In the genomic region with DNA sequence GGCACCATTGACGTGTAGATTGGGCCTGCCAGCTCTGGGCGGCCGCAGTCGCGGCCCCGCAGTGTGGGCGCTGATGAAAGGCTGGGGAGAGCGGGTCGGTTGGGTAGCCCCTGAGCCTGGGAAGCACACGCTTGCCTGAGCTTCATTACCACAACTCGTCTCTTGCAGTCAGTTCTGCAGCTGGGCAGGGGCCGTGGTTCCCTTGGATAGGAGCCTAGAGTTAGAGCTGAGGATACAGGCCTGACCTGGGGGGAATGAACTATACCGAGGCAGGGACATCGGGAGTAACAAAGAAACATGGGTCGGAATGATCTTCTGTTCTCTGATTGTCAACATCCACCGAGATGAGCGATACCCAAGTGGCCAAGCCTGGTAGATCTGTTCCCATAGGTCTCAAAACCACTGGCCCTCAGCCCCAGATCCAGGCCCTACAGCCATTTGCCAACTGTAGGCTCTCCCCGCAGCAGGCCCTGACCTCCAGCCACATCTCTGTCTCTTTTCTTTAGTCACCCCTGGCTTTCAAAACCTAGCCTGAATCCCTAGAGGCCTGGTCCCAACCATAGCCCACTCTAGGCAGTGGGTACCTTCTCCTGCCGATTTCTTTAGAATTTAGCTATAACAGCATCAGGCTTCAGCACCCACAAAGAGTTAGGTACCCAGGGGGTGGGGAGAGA, we compare ENCODE assay signal across 10 mouse cellular contexts. TPM values are rescaled to one million over a fixed set of nuclear protein-coding genes. Genes with fewer than 3 reads are reported as not detected.
DNase-seq lines count a peak whose midpoint lies in the region; ATAC-seq and TF ChIP-seq lines count a peak whose summit lies in the region.
"Had no signal": no experiment of that assay in that cellular context is flagged by ENCODE, and none has a peak within 500 bp of the region (broad histone marks: within the 10 kb centered on the region; RNA-seq: fewer than 3 reads in every experiment).

No protein-coding gene starts in this region.

- no peak for DNase-seq in kidney, postnatal 0 days (ENCODE audit: low spot score)
- DNase-seq in kidney, postnatal 25 days = no peak
- no peak for DNase-seq in hindbrain, embryonic 14.5 days (ENCODE audit: low spot score)
- no peak for DNase-seq in neural tube, embryonic 11.5 days (ENCODE audit: low spot score)
- no peak for DNase-seq in frontal cortex, postnatal 25 days (ENCODE audit: low spot score in 2 of 2)
- DNase-seq in yolk sac, embryonic 10.5 days (ENCODE audit: low spot score) = no peak
- DNase-seq: B cell, adult 2 months; lung, adult 2 months had no signal

- no peaks in the 10 kb centered on the region for H3K9me3 ChIP-seq in forebrain, embryonic 12.5 days
- no peaks in the 10 kb centered on the region for H3K9me3 ChIP-seq in forebrain, embryonic 16.5 days (ENCODE audit: control insufficient read depth, low read length)
- H3K9me3 ChIP-seq in kidney, postnatal 0 days (replicated peaks; ENCODE audit: low read length) = no peaks in the 10 kb centered on the region
- no peaks in the 10 kb centered on the region for H3K9me3 ChIP-seq in hindbrain, embryonic 14.5 days (ENCODE audit: control insufficient read depth, low read length)
- no peaks in the 10 kb centered on the region for H3K9me3 ChIP-seq in neural tube, embryonic 11.5 days (ENCODE audit: control insufficient read depth, low read length)

- no peak overlapping the region for H3K9ac ChIP-seq in forebrain, embryonic 12.5 days
- H3K9ac ChIP-seq in forebrain, embryonic 16.5 days (replicated peaks; ENCODE audit: low read depth, low read length) = no peak overlapping the region
- H3K9ac ChIP-seq in kidney, postnatal 0 days (ENCODE audit: low read depth, low read length) = peak overlapping the region; percentile 43
- H3K9ac ChIP-seq in hindbrain, embryonic 14.5 days = no peak overlapping the region
- no peak overlapping the region for H3K9ac ChIP-seq in neural tube, embryonic 11.5 days (ENCODE audit: low read length)

- H3K27ac ChIP-seq in forebrain, embryonic 12.5 days = no peak overlapping the region
- H3K27ac ChIP-seq in forebrain, embryonic 16.5 days (ENCODE audit: low read length) = no peak overlapping the region
- peak overlapping the region; percentile 67 for H3K27ac ChIP-seq in kidney, postnatal 0 days
- H3K27ac ChIP-seq in hindbrain, embryonic 14.5 days = no peak overlapping the region
- no peak overlapping the region for H3K27ac ChIP-seq in neural tube, embryonic 11.5 days (ENCODE audit: low read depth, low read length)

- no peak for ATAC-seq in forebrain, embryonic 12.5 days (ENCODE audit: low FRiP score)
- no peak for ATAC-seq in forebrain, embryonic 16.5 days
- no peak for ATAC-seq in kidney, postnatal 0 days (replicated peaks; ENCODE audit: low FRiP score, low read depth)
- no peak for ATAC-seq in hindbrain, embryonic 14.5 days (ENCODE audit: low FRiP score)
- ATAC-seq in neural tube, embryonic 11.5 days (ENCODE audit: insufficient read depth, low FRiP score, low TSS enrichment) = no peak

- H3K27me3 ChIP-seq in forebrain, embryonic 12.5 days = peaks cover 100% of the 10 kb centered on the region
- peaks cover 81% of the 10 kb centered on the region for H3K27me3 ChIP-seq in forebrain, embryonic 16.5 days (replicated peaks; ENCODE audit: control insufficient read depth, insufficient read depth, low read length)
- peaks cover 84% of the 10 kb centered on the region for H3K27me3 ChIP-seq in kidney, postnatal 0 days (ENCODE audit: insufficient read depth, low read length)
- peaks cover 89% of the 10 kb centered on the region for H3K27me3 ChIP-seq in hindbrain, embryonic 14.5 days (ENCODE audit: control insufficient read depth, insufficient read depth, low read length)
- peaks cover 96% of the 10 kb centered on the region for H3K27me3 ChIP-seq in neural tube, embryonic 11.5 days (ENCODE audit: control insufficient read depth, insufficient read depth, low read length)

- H3K4me1 ChIP-seq in forebrain, embryonic 12.5 days = peaks cover 18% of the 10 kb centered on the region
- peaks cover 29% of the 10 kb centered on the region for H3K4me1 ChIP-seq in forebrain, embryonic 16.5 days (replicated peaks; ENCODE audit: control insufficient read depth, insufficient read depth, low read length)
- peaks cover 6% of the 10 kb centered on the region for H3K4me1 ChIP-seq in kidney, postnatal 0 days (replicated peaks; ENCODE audit: insufficient read depth, low read length)
- no peaks in the 10 kb centered on the region; the same call in 1 of the 2 replicates for H3K4me1 ChIP-seq in hindbrain, embryonic 14.5 days (replicated peaks; ENCODE audit: control insufficient read depth, insufficient read depth, low read length)
- H3K4me1 ChIP-seq in neural tube, embryonic 11.5 days (ENCODE audit: control insufficient read depth, insufficient read depth, low read length) = peaks cover 6% of the 10 kb centered on the region; the same call in 1 of the 2 replicates

- no peak for TF ChIP-seq CTCF in kidney, postnatal 0 days (IDR thresholded peaks at IDR 0.05; ENCODE audit: low read depth)

- WGBS in forebrain, embryonic 12.5 days = 3% methylated on average over 19 of the region's 19 CpGs
- 9% methylated on average over 19 of the region's 19 CpGs for WGBS in forebrain, embryonic 16.5 days
- WGBS in kidney, postnatal 0 days = 23% methylated on average over 19 of the region's 19 CpGs
- 8% methylated on average over 19 of the region's 19 CpGs for WGBS in hindbrain, embryonic 14.5 days
- WGBS in neural tube, embryonic 11.5 days = 3% methylated on average over 19 of the region's 19 CpGs

- H3K4me2 ChIP-seq in forebrain, embryonic 12.5 days = no peak overlapping the region
- no peak overlapping the region for H3K4me2 ChIP-seq in forebrain, embryonic 16.5 days (ENCODE audit: low read length)
- H3K4me2 ChIP-seq in kidney, postnatal 0 days (ENCODE audit: low read length) = peak overlapping the region; percentile 52
- H3K4me2 ChIP-seq in hindbrain, embryonic 14.5 days (replicated peaks) = 0 out of 2 replicates have a peak overlapping the region, but pooled peaks have one; percentile 13
- H3K4me2 ChIP-seq in neural tube, embryonic 11.5 days (ENCODE audit: low read depth) = peak overlapping the region; percentile 22; the same call in 1 of the 2 replicates

- no peaks in the 10 kb centered on the region for H3K36me3 ChIP-seq in forebrain, embryonic 12.5 days (replicated peaks)
- no peaks in the 10 kb centered on the region for H3K36me3 ChIP-seq in forebrain, embryonic 16.5 days (ENCODE audit: control insufficient read depth, insufficient read depth)
- H3K36me3 ChIP-seq in kidney, postnatal 0 days (ENCODE audit: insufficient read depth, low read length) = no peaks in the 10 kb centered on the region
- no peaks in the 10 kb centered on the region for H3K36me3 ChIP-seq in hindbrain, embryonic 14.5 days (replicated peaks; ENCODE audit: control insufficient read depth, insufficient read depth)
- H3K36me3 ChIP-seq in neural tube, embryonic 11.5 days (ENCODE audit: control insufficient read depth, insufficient read depth, low read length) = no peaks in the 10 kb centered on the region

- H3K4me3 ChIP-seq in forebrain, embryonic 12.5 days (replicated peaks) = peak overlapping the region; percentile 12; the same call in 1 of the 2 replicates
- H3K4me3 ChIP-seq in forebrain, embryonic 16.5 days (replicated peaks; ENCODE audit: low read length) = no peak overlapping the region
- peak overlapping the region; percentile 26 for H3K4me3 ChIP-seq in kidney, postnatal 0 days (replicated peaks; ENCODE audit: low read depth, low read length)
- H3K4me3 ChIP-seq in hindbrain, embryonic 14.5 days (replicated peaks; ENCODE audit: low read length) = no peak overlapping the region
- no peak overlapping the region for H3K4me3 ChIP-seq in neural tube, embryonic 11.5 days (ENCODE audit: low read depth, low read length)

RNA-seq across cellular contexts. Expression of gene Tfap2a, which starts 1.9 kb away (rescaled TPM):
- polyA plus RNA-seq in forebrain, embryonic 12.5 days (2016; fragmentation: Nextera tagmentation; extraction: Ambion mirVana) = 1.6 and 2.0 TPM in 2 replicates
- 0.41 and 0.55 TPM in 2 replicates for polyA plus RNA-seq in forebrain, embryonic 16.5 days (2015; fragmentation: Nextera tagmentation; extraction: Ambion mirVana)
- polyA plus RNA-seq in kidney, postnatal 0 days (2015; fragmentation: Nextera tagmentation; extraction: Ambion mirVana) = 2.5 and 2.9 TPM in 2 replicates
- polyA plus RNA-seq in hindbrain, embryonic 14.5 days (2014; fragmentation: Nextera tagmentation; extraction: Ambion mirVana) = 9.6 and 10.5 TPM in 2 replicates
- polyA plus RNA-seq in neural tube, embryonic 11.5 days (2014; fragmentation: Nextera tagmentation; extraction: Ambion mirVana) = 12.9 and 13.7 TPM in 2 replicates

Comparison
In these comparisons a context has a peak if more than half of its experiments do, and no peak if none do; other contexts are left out.
1. H3K4me3 ChIP-seq: peak in forebrain, embryonic 12.5 days (single experiment) and kidney, postnatal 0 days (single experiment); none in forebrain, embryonic 16.5 days (single experiment), hindbrain, embryonic 14.5 days (single experiment) and neural tube, embryonic 11.5 days (single experiment).
2. H3K4me2 ChIP-seq: peak in kidney, postnatal 0 days (single experiment), hindbrain, embryonic 14.5 days (single experiment) and neural tube, embryonic 11.5 days (single experiment); none in forebrain, embryonic 12.5 days (single experiment) and forebrain, embryonic 16.5 days (single experiment).